Mouse (Mus musculus): Measurements from ENCODE around the gene BC017158.
"Not testable (repeated sequence)": the region's sequence is repeated elsewhere in the genome, so short reads cannot be mapped to it uniquely, and the experiment has no call there.

BC017158 gene

DNA sequence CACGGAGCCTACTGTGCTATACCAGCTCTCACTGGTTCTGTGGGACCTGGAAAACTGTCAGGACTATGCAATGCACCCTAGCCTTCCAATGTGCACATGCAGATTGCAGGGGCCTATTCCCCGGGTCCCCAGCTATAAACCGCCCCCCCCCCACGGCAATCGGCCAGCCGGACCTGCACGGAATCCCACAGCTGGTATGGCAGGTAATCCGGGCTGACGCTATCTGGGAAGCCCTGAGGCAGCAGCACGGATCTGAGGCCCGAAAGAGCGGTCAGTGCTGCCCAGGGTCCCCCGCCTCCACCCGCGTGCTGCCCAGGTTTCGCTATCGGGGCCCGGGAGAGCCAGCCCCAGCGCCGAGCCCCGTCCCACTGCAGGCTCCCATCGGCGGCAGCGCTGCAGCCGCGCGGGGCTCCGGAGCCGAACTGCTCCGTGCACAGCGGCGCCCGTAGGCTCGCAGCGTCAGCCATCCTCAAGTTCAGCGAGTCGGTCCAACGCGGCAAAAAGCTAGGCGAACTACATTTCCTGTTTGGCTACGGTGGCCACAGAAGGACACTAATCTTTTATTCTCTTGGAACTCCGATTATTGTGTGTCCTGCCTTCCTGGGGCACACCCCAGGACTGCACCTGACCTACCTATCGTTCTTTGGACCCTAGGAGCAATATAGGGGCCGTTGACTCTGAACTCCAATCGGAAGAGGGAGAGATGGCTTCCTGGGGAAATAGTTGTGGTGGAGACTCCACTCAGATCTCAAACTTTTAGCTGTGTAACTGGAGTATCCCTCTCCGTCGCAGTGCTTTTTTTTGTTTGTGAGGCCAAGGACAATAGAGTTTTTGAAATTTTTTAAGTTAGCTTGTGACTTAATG is at the start of gene BC017158:
Gene BC017158 (minus strand): TSS at position 554 of the 864 bp plus-strand sequence.
- peak; percentile 16 to 77 for DNase-seq (ENCODE audit: low spot score in 2 of 2)

DNA sequence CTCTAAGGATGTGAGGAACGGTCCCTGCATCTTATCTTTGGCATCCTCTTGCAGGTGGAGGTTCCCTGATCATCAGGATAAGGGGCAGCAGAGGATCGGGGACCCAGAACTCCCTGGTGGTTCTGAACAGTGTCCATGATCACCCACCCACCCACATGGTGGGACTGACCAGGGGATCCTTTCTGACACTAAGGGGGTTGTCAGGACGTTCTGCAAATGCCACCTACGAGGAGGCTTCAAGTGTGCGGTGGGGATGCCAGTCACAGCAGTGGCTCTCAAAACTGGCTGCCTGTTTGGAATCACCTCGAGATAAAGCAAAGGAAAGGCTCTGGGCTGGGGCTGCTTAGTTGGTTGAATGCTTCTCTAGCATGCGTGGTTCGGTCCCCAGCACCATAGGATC is 49.0 kb upstream of the BC017158 start:
- no peak for DNase-seq (ENCODE audit: low spot score in 2 of 2)

DNA sequence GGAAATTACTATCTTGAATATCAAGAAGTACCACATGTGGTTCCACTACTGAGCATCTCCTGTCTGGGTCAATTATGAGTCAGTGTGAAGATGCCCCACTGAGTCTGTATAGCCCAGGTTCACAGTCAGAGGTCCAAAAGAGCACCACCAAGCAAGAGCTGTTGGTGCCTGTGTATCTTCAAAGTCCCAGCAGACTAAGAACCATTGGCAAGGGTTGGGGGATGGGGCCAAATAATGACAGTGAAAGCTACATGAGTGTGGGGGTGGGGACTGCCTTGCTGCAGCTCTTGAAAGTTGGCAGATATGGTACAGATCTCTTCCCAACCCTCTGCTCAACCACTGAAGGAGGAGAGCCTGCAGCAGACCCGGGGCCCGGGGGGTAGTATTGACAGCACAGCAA is 48.6 kb upstream of the BC017158 start:
- DNase-seq (ENCODE audit: low spot score in 2 of 2) = no peak

DNA sequence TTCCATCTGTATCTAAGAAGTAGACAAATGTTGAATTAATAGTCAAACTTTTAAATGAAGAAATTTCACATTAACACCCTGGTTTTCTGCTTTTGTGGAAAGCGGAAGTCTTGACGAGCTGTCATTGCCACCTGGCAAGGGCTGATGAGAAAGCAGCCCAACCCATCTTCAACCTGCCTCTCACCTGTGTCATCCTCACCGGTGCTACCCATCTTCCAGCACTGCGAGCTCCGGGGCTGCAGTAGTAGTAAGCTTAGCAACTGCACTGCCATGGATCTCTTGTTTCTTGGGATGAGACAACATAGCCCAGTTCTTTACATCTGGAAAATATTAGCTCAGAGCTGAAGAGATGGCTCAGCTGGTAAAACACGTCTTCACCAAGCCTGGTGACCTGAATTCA is 47.7 kb upstream of the BC017158 start:
- DNase-seq (ENCODE audit: low spot score in 2 of 2) = no peak

DNA sequence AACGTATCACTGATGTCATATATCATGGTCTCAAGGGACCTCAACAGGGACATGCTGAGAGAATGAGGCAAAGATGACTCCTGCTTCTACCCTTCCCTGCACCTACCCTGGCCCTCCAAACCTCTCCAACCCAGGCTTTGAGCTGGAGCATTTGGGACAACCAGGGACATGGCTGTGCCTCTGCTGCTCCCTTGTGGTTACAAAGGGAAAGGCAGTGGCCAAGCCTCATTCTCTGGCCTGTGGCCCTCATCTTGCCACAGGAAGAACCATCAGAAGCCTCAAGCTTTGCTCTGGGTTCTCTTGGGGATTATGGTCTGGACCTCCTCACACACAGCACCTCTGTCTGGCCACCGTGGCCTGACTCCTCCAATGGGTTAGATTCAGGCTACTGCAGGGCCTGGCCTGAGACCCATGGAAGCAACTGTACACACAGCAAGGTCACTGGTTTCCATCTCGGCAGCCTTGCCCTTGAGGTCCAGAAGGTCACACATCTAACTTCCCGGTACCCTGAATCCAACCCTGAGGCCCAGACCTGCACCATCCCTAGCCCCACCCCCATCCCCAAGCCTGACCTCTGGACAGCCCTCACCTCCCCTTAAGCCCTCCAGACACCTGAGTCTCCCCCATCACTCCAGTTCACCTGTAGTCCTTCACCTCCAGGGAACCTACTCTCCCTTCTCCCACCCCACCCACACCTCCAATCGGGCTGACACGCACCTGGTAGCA is 47.1 kb upstream of the BC017158 start:
- DNase-seq (ENCODE audit: low spot score in 2 of 2) = peak in 1 of 2 experiments; percentile 75

DNA sequence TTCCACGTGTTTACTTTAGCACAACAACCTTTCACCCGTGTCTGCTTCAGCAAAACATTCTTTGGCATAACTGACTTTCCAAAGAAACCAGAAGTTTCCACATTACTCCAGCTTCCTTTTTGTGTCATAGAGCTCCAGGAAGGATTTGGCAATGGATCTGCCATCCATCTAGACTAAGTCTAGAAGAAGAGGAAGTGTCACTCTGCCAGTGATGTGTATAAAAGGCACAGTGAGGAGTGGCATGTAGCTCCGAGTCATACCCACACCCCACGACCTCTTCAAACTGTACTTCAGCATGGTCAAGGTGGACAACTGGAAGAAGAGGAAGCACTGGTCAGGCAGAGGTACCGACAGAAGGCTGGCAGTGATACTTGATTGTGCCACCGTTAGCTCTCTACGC is 46.5 kb upstream of the BC017158 start:
- DNase-seq (ENCODE audit: low spot score in 2 of 2) = no peak

DNA sequence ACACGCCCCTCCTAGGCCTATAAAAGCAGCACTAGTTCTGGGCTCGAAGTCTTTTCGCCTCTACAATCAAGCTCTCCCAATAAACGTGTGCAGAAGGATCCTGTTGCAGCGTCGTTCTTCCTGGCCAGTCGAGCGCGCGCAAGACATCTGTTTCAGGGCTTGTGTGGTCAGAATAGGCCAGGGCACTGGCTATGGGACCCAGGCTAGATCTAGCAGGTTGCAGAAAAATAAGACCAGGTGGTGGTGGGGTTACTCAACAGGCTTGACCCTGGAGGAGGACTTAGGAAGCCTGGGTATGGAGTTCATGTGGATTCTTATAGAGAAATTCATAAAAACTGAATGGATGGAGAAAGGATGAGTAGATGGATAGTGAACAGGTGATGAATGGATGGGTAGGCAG is 44.7 kb upstream of the BC017158 start:
- not testable (repeated sequence) for DNase-seq (ENCODE audit: low spot score in 2 of 2)

DNA sequence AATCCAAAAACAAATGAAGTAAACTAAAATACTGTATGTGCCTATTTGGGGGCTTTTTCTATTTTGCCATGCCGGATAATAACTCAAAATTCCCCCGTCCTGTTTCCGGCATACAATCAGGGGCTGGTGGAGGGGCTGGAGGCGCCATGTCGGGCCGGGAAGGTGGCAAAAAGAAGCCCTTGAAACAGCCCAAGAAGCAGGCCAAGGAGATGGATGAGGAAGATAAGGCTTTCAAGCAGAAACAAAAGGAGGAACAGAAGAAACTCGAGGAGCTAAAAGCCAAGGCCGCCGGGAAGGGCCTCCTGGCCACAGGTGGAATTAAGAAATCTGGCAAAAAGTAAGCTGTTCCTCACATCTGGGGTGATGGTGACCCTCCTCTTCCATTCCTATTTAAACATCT is 42.4 kb upstream of the BC017158 start:
- not testable (repeated sequence) for DNase-seq (ENCODE audit: low spot score in 2 of 2)

DNA sequence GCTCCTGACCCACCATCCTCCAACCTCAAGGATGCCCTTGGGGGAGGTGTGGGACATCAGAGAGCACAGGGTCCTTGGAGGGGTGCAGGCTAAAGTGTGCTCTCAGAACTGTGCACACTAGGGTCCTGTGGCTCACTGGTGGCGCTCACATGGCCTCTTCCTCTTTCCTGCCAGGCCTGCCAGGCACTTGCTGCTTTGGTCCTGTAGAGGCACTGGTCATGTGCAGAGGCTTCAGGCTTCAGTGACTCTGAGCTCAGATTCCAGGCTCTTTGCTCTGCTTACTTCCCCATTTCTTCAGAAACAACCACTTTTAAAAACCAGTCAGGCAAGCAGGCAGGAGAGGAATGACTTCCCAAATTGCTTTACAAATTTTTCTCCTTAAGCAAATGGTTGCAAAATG is 34.9 kb upstream of the BC017158 start:
- no peak for DNase-seq (ENCODE audit: low spot score in 2 of 2)

DNA sequence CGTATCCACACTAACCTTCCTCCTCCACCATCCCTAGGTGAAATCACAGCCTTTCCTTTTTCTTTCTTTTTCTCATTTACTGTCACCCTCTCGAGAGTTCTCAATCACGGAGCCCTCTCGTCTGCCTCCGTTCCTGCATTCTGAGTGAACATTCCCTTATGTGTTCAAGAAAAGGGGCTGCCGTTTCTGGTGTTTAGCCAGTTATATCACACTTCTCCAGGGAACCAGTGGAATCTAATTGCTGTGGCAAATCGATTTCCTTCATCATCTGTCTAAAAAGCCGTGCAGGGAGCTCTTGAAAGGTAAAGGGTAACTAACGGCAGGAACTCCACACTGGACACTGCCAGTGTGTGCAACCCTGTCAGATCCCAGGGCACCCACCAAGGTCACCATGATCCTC is 33.0 kb upstream of the BC017158 start:
- DNase-seq (ENCODE audit: low spot score in 2 of 2) = no peak

DNA sequence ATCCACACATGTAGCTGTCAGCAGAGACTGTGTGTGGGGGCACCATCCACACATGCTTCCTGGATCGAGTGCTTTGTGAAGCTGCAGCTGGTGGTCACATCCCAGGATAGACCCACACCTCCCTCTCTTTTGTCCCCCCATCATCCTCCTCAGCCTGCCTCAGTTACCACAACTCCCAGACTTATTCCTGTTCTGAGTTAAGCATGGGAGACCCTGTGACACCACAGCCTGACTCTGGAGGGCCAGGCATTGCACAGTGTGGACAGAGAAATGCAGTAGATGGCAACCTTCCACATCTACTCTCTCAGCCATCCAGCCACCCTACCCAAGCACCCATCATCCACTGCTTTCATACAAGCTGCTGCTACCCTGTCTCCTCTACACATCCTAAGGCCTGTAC is 27.0 kb upstream of the BC017158 start:
- DNase-seq (ENCODE audit: low spot score in 2 of 2) = no peak

DNA sequence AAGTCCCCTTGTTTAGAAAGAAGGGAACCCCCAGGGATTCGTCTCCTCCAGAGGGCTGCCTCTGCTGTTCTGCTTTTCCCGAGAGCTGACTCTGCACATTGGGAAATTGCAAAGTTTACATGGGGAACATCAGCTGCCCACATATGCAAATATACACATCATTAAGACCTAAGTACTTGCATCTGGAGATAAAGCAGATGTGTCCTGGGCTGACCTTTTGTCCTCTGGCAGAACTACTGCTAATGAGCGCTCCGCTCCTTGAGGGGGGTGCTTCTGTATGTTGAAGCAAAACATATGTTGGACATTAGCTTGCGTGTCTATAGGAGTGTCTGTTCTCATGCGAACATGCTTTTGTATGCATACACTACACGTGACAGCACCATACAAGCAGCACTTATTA is 23.3 kb upstream of the BC017158 start:
- DNase-seq (ENCODE audit: low spot score in 2 of 2) = no peak

DNA sequence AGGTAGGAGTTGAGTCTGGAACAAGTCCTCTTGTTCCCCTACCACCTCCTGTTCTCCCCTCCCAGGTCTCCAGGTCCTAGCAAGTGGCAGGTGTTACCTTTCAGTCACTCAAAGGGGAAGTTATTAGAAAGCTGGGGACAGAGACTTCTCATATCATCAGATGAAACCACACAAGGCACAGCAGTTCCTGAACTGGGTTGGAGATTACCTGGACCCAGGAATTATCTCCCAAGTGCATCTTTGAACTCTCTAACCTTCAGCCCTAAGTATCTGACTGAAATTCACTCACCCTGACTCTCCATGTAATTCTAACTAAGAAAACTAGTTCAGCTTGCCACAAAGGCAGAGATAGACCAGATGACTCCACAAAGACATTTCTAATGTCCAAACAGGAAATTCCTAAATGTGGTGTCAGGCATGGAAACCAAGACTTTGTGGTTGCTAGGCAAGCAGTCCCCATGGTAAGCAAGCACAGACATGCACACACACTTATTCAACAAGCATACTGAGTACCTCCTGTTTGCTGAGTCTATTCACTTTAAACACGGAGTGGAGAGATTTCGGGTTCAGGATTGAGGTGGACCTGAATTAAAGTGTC is 22.3 kb upstream of the BC017158 start:
- no peak for DNase-seq (ENCODE audit: low spot score in 2 of 2)

DNA sequence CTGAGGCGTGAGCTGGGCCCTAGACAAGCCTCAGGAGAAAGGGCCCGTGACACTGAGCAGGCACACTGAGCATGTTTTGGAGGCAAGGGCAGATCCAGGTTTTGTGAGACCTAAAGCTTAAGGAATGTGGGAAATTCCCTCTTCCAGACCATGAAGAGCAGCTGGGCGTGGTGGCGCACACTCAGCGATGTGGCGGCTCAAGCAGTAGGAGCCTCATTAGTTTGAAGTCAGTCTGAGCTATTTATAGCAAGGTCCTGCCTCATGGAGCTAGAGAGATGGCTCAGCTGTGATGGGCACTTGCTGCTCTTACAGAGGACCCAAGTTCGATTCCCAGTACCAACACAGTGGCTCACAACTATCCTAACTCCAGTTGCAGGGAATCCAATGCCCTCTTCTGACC is 21.2 kb upstream of the BC017158 start:
- DNase-seq (ENCODE audit: low spot score in 2 of 2) = no peak

DNA sequence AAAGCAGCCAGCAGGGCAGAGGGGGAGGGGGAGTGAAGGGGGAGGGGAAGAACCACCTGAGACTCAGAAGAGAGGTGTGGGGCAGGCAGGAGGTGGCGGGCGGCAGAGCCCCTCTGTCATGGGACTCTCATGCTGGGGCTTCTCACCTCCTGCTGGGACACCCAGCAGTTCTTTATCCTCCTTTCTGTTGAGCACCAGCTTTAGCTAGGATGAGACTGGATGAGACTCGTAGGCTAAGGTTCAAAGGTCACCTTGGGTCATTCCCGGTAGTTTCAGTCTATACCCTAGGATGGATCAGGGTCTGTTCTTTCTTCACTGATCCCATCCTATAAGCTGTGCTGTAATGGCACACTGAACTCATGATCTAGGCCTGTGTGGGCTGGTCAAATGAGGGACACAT is 19.0 kb upstream of the BC017158 start:
- no peak for DNase-seq (ENCODE audit: low spot score in 2 of 2)

DNA sequence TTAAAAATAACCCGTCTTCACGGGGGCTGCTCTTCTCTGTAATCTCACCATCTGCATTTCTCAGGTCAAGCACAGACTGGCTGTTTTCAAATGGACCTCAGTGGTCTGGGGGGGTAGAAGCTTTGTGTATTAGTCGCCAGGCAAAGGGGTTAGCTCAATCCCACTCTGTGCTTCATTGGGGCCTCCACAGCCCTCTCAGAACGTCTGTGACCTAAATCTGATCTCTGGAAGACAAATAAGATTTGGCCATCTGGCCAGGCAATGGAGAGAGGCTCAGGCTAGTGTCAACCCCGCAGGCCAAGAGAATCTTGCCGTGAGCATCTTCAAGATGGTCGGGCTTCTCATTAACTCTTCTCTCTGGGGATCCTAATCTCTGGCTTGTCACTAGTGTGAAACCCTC is 16.5 kb upstream of the BC017158 start:
- no peak for DNase-seq (ENCODE audit: low spot score in 2 of 2)

DNA sequence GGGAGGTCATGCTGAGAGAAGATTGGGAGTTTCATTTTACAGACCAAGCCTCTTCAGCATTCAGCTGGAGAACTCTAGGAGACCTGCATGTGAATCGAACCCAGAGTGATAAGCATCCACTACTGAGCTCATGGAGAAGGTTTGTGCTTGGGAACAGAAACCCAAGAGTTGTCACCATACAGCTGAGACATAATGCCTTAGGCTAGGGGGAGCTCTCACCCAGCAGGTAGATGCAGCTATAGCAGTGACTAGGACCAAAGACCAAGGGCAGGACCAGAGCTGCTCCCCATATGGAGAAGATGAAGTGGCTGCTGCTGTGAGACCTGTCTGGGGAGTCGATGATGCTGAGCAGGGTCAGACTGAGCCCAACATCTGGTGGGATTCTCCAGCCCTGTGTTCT is 15.6 kb upstream of the BC017158 start:
- DNase-seq (ENCODE audit: low spot score in 2 of 2) = no peak

DNA sequence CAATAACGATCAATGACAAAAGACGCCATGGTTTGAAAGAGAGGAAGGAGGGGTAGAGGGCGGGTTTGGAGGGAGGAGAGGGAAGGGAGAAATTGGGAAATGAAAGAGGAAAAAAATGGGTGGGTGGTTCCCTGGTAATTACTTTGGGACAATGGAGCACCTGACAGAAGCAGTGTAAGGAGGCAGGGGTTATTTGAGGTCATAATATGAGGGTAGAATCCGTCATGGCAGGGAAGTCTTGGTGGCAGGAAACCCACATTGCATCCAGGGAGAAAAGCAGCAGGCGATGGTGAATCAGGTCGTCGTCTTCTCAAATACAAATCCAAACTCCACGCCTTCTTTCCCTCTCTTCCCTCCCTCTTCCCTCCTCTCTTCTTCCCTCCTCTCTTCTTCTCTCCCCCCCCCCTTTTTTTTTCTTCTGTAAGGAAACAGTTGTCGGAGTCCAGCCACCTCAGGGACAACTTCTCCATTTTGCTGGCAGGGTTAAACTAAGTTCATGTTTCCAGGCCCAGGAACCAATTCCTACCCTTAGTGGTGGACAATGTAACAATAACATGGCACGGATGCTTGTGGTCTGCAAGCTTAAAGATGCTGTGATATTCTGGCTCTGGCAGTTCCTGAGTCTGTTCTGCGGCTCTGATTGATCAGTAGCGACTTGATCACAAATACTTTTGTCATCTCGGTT is 14.5 kb upstream of the BC017158 start:
- no peak for DNase-seq (ENCODE audit: low spot score in 2 of 2)

DNA sequence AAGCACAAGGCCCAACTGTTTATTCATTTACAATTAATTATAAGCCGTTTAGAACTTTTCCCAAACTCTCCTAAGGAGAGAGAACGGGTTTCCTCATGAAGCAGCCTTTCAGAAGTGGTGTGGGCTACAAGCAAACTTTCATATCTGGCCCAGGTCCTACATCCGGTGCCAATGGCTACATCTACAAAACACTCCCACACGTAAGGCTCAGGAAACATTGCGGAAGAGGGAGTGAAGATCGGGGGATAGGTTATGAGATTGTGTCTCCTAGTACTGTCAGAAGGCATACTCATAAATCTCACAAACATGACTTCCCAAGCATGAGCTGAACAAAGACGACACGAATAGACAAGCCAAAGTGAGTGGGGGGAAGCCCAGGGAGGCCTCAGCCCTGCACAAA is 13.8 kb upstream of the BC017158 start:
- DNase-seq (ENCODE audit: low spot score in 2 of 2) = no peak

DNA sequence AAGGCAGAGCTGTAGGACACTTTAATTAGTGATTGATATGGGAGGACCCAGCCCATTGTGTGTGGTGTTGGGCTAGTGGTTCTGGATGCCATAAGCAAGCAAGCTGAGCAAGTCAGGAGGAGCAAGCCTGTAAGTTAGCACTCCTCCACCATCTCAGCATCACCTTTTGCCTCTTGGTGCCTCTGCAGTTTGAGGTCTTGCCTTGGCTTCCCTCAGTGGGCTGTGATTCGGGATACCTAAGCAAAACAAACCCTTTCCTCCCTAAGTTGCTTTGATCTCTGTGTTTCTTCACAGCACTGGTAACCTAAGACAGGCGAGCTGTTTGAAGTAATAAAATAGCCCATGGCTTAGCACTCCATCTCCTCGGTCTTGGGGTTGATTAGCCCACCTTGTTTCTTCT is 13.3 kb upstream of the BC017158 start:
- no peak for DNase-seq (ENCODE audit: low spot score in 2 of 2)

DNA sequence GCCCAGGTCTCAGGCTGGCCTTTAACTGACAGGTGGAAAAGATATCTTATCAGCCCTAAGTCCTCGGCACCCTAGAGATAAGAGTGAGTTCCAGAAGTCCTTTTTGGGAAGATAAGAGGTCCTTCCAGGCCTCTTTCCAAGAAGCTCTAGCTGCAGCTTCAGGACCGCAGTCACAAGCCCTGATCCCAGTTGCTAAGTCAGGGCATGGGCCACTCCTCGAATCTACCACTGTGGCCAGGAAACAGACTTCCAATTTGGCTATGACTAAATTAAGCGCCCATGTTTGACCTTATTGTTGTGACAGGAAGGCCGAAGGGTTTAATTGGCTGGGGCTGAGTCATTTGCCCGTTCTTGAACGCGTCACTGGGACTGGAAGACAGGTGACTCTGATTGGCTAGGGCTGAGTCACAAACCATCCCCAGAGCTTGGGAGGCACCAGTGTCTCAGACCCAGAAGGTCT is 12.3 kb upstream of the BC017158 start:
- no peak for DNase-seq (ENCODE audit: low spot score in 2 of 2)

DNA sequence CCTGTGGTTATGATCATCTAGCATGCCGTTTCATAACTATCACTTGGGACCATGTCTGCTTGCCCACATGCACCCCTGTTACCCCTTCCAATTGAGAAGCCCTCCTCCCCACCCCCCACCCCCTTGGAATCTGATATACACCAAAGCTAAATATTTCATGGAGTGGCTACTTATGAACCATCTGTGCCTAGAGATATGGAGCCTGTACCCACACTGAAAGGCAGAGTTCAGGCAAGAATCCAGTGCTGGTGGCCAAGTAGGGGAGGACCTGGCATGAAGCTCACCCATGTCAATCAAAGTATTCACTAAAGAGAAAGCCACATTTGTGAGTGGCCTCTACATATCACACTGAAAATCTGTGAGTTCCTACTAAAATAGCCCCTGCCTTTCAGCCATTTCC is 11.8 kb upstream of the BC017158 start:
- no peak for DNase-seq (ENCODE audit: low spot score in 2 of 2)

Measured in left cerebral cortex, adult 9 months (tissue).